Mouse (Mus musculus) spleen, adult 2 months (tissue): ENCODE data around the gene Stat6.
A peak's percentile ranks its signal among the peaks of the same experiment; 100 is the strongest.

Source experiments
- CTCF ChIP-seq: fragments of 200-500 bp; IDR thresholded peaks from 2 replicates; pipeline ENCODE4 v1.5.1; 2011; ENCODE audit warnings: mild to moderate bottlenecking, inconsistent platforms; ENCODE audit not compliant: insufficient read depth, insufficient read length, insufficient replicate concordance; ENCODE audit errors: extremely low read depth
- POLR2A ChIP-seq: fragments of 200-500 bp; IDR thresholded peaks from 2 replicates; pipeline ENCODE4 v1.6.1; 2011; ENCODE audit warnings: low read depth, low read length, inconsistent platforms

GRCm38 (mm10) chr10:127622057-127622392 is 20.8 kb upstream of the Stat6 start:
- TF ChIP-seq CTCF: peak; percentile 30; the same call in 1 of the 2 replicates
- TF ChIP-seq POLR2A: no peak
